13 mouse cellular contexts compared by ENCODE assay signal in the genomic region with DNA sequence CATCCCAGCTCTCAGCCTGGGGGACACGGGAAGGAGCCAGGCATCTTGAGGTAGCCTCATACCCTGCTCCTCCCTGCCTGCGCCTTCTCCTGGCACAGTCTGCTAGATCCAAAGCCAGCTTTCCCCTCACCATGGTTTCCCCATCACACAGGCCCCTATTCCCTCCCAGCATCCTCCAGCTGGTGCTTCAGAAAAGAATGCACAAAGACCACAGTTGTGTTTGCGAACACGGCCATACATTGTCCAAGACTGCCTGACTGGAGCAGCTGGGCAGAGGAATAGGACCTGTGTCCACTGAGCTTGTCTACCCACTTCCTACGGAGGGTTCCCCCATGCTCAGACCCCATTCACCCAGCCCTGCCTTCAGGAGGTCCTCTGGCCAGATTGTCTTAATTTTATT. TPM values are rescaled to one million over a fixed set of nuclear protein-coding genes. Genes with fewer than 3 reads are reported as not detected.
DNase-seq lines count a peak whose midpoint lies in the region; ATAC-seq lines count a peak whose summit lies in the region.
"Had no signal": no experiment of that assay in that cellular context is flagged by ENCODE, and none has a peak within 500 bp of the region (broad histone marks: within the 10 kb centered on the region; RNA-seq: fewer than 3 reads in every experiment).

No protein-coding gene starts in this region.

- H3K36me3 ChIP-seq in limb, embryonic 13.5 days = peaks cover 42% of the 10 kb centered on the region
- H3K36me3 ChIP-seq in limb, embryonic 10.5 days = peaks cover 8% of the 10 kb centered on the region; the same call in 1 of the 2 replicates
- H3K36me3 ChIP-seq in forebrain, embryonic 15.5 days = peaks cover 48% of the 10 kb centered on the region
- peaks cover 3% of the 10 kb centered on the region; the same call in 1 of the 2 replicates for H3K36me3 ChIP-seq in stomach, embryonic 14.5 days (ENCODE audit: control insufficient read depth, insufficient read depth, low read length)
- H3K36me3 ChIP-seq in liver, embryonic 11.5 days (ENCODE audit: control insufficient read depth, insufficient read depth, low read length) = peaks cover 2% of the 10 kb centered on the region; the same call in 1 of the 2 replicates

- H3K27me3 ChIP-seq in limb, embryonic 13.5 days = no peaks in the 10 kb centered on the region
- H3K27me3 ChIP-seq in limb, embryonic 10.5 days (ENCODE audit: low read depth, poor library complexity, severe bottlenecking) = 0 out of 2 replicates have a peak, but pooled peaks cover 6% of the 10 kb centered on the region
- no peaks in the 10 kb centered on the region for H3K27me3 ChIP-seq in forebrain, embryonic 15.5 days
- no peaks in the 10 kb centered on the region for H3K27me3 ChIP-seq in stomach, embryonic 14.5 days (ENCODE audit: control insufficient read depth, insufficient read depth, low read length)
- no peaks in the 10 kb centered on the region for H3K27me3 ChIP-seq in liver, embryonic 11.5 days (replicated peaks; ENCODE audit: control insufficient read depth, insufficient read depth, low read length)
- H3K27me3 ChIP-seq: limb, embryonic 15.5 days had no signal

- no peaks in the 10 kb centered on the region for H3K9me3 ChIP-seq in limb, embryonic 13.5 days
- H3K9me3 ChIP-seq in limb, embryonic 10.5 days (replicated peaks) = no peaks in the 10 kb centered on the region
- H3K9me3 ChIP-seq in forebrain, embryonic 15.5 days = no peaks in the 10 kb centered on the region
- no peaks in the 10 kb centered on the region for H3K9me3 ChIP-seq in stomach, embryonic 14.5 days (ENCODE audit: control insufficient read depth, low read depth, low read length)
- H3K9me3 ChIP-seq in liver, embryonic 11.5 days (ENCODE audit: control insufficient read depth, low read length) = no peaks in the 10 kb centered on the region
- H3K9me3 ChIP-seq: limb, embryonic 15.5 days had no signal

- DNase-seq in limb, embryonic 10.5 days (ENCODE audit: low spot score) = no peak
- peak; percentile 55 to 59 for DNase-seq in layer of hippocampus, postnatal 10 days (ENCODE audit: low spot score in 2 of 2)
- no peak for DNase-seq in heart, adult 11 months
- DNase-seq in thymus, adult 18-20 months = no peak
- no peak for DNase-seq in liver, embryonic 11.5 days (ENCODE audit: low spot score)
- DNase-seq: cerebellum, adult 8-10 months had no signal

- no peak overlapping the region; the same call in 1 of the 2 replicates for H3K27ac ChIP-seq in limb, embryonic 13.5 days
- H3K27ac ChIP-seq in limb, embryonic 10.5 days = no peak overlapping the region
- H3K27ac ChIP-seq in forebrain, embryonic 15.5 days (replicated peaks) = peak overlapping the region; percentile 70
- 0 out of 2 replicates have a peak overlapping the region, but pooled peaks have one; percentile 44 for H3K27ac ChIP-seq in stomach, embryonic 14.5 days (ENCODE audit: low read length)
- no peak overlapping the region for H3K27ac ChIP-seq in liver, embryonic 11.5 days (ENCODE audit: low read depth, low read length)
- H3K27ac ChIP-seq: kidney, postnatal 0 days; limb, embryonic 15.5 days had no signal

- no peak overlapping the region for H3K4me2 ChIP-seq in limb, embryonic 13.5 days (replicated peaks)
- no peak overlapping the region for H3K4me2 ChIP-seq in forebrain, embryonic 15.5 days (replicated peaks)
- no peak overlapping the region for H3K4me2 ChIP-seq in stomach, embryonic 14.5 days (replicated peaks; ENCODE audit: low read depth, low read length)
- H3K4me2 ChIP-seq in liver, embryonic 11.5 days = no peak overlapping the region
- H3K4me2 ChIP-seq: limb, embryonic 15.5 days had no signal

- WGBS in limb, embryonic 13.5 days = 56% methylated on average over 5 of the region's 5 CpGs
- 72% methylated on average over 5 of the region's 5 CpGs for WGBS in limb, embryonic 10.5 days
- WGBS in forebrain, embryonic 15.5 days = 38% methylated on average over 5 of the region's 5 CpGs
- WGBS in stomach, embryonic 14.5 days = 66% methylated on average over 5 of the region's 5 CpGs
- 68% methylated on average over 5 of the region's 5 CpGs for WGBS in liver, embryonic 11.5 days

- H3K4me1 ChIP-seq in limb, embryonic 13.5 days = peaks cover 7% of the 10 kb centered on the region
- peaks cover 11% of the 10 kb centered on the region for H3K4me1 ChIP-seq in limb, embryonic 10.5 days
- peaks cover 18% of the 10 kb centered on the region for H3K4me1 ChIP-seq in forebrain, embryonic 15.5 days
- 0 out of 2 replicates have a peak, but pooled peaks cover 3% of the 10 kb centered on the region for H3K4me1 ChIP-seq in stomach, embryonic 14.5 days (ENCODE audit: control insufficient read depth, insufficient read depth, low read length)
- peaks cover 3% of the 10 kb centered on the region for H3K4me1 ChIP-seq in liver, embryonic 11.5 days (replicated peaks; ENCODE audit: control insufficient read depth, insufficient read depth, low read length)

- ATAC-seq in limb, embryonic 13.5 days (ENCODE audit: low FRiP score, low read depth) = peak; percentile 15; the same call in 1 of the 2 replicates
- ATAC-seq in forebrain, embryonic 15.5 days (replicated peaks) = peak; percentile 36
- ATAC-seq in stomach, embryonic 14.5 days (ENCODE audit: insufficient number of reproducible peaks, insufficient read depth, low FRiP score, low read depth) = no peak
- ATAC-seq in liver, embryonic 11.5 days (replicated peaks; ENCODE audit: low FRiP score) = no peak
- ATAC-seq: activated CD4-positive, CD25-positive, alpha-beta regulatory T cell, adult 4 months had no signal

- no peak overlapping the region for H3K9ac ChIP-seq in limb, embryonic 13.5 days
- no peak overlapping the region for H3K9ac ChIP-seq in forebrain, embryonic 15.5 days (replicated peaks)
- no peak overlapping the region for H3K9ac ChIP-seq in stomach, embryonic 14.5 days (replicated peaks; ENCODE audit: low read depth, low read length)
- H3K9ac ChIP-seq in liver, embryonic 11.5 days (ENCODE audit: low read depth, low read length) = no peak overlapping the region
- H3K9ac ChIP-seq: limb, embryonic 15.5 days had no signal

- no peak overlapping the region for H3K4me3 ChIP-seq in limb, embryonic 13.5 days
- no peak overlapping the region for H3K4me3 ChIP-seq in limb, embryonic 10.5 days
- H3K4me3 ChIP-seq in forebrain, embryonic 15.5 days = no peak overlapping the region
- H3K4me3 ChIP-seq in stomach, embryonic 14.5 days (ENCODE audit: low read depth, low read length) = no peak overlapping the region
- no peak overlapping the region for H3K4me3 ChIP-seq in liver, embryonic 11.5 days (ENCODE audit: low read depth, low read length)
- H3K4me3 ChIP-seq: limb, embryonic 15.5 days had no signal

RNA-seq across cellular contexts. Expression of a gene that starts 25.0 kb away (rescaled TPM):
- 1.3 and 1.6 TPM in 2 replicates for polyA plus RNA-seq in limb, embryonic 13.5 days (2015; fragmentation: Nextera tagmentation; extraction: Ambion mirVana)
- 1.5 and 2.2 TPM in 2 replicates for polyA plus RNA-seq in limb, embryonic 10.5 days (2016; fragmentation: Nextera tagmentation; extraction: Ambion mirVana)
- polyA plus RNA-seq in forebrain, embryonic 15.5 days (2015; fragmentation: Nextera tagmentation; extraction: Ambion mirVana) = 40.5 and 52.5 TPM in 2 replicates
- total RNA-seq in layer of hippocampus, postnatal 10 days (2021) = 10 to 100 TPM; 57.1 to 59.4 TPM
- 6.3 and 8.9 TPM in 2 replicates for polyA plus RNA-seq in stomach, embryonic 14.5 days (2014; fragmentation: Nextera tagmentation; extraction: Ambion mirVana)
- polyA plus RNA-seq in liver, embryonic 11.5 days (2014; fragmentation: Nextera tagmentation; extraction: Ambion mirVana) = 1.0 and 1.4 TPM in 2 replicates

RNA-seq across cellular contexts. Expression of a gene that starts 25.9 kb away (rescaled TPM):
- 31.3 and 34.0 TPM in 2 replicates for polyA plus RNA-seq in limb, embryonic 13.5 days (2015; fragmentation: Nextera tagmentation; extraction: Ambion mirVana)
- 14.4 and 25.5 TPM in 2 replicates for polyA plus RNA-seq in limb, embryonic 10.5 days (2016; fragmentation: Nextera tagmentation; extraction: Ambion mirVana)
- polyA plus RNA-seq in forebrain, embryonic 15.5 days (2015; fragmentation: Nextera tagmentation; extraction: Ambion mirVana) = 98.4 and 98.9 TPM in 2 replicates
- 100 to 1,000 TPM; 137 TPM for total RNA-seq in layer of hippocampus, postnatal 10 days (2021)
- 20.2 and 20.8 TPM in 2 replicates for polyA plus RNA-seq in stomach, embryonic 14.5 days (2014; fragmentation: Nextera tagmentation; extraction: Ambion mirVana)
- 10.8 and 12.5 TPM in 2 replicates for polyA plus RNA-seq in liver, embryonic 11.5 days (2014; fragmentation: Nextera tagmentation; extraction: Ambion mirVana)

RNA-seq across cellular contexts. Expression of a gene that starts 34.3 kb away (rescaled TPM):
- polyA plus RNA-seq in limb, embryonic 13.5 days (2015; fragmentation: Nextera tagmentation; extraction: Ambion mirVana) = 0.41 and 0.62 TPM in 2 replicates
- polyA plus RNA-seq in limb, embryonic 10.5 days (2016; fragmentation: Nextera tagmentation; extraction: Ambion mirVana) = 0.11 and 0.20 TPM in 2 replicates
- polyA plus RNA-seq in forebrain, embryonic 15.5 days (2015; fragmentation: Nextera tagmentation; extraction: Ambion mirVana) = not detected in 2 replicates
- not detected for total RNA-seq in layer of hippocampus, postnatal 10 days (2021)
- 3.5 and 3.6 TPM in 2 replicates for polyA plus RNA-seq in stomach, embryonic 14.5 days (2014; fragmentation: Nextera tagmentation; extraction: Ambion mirVana)
- polyA plus RNA-seq in liver, embryonic 11.5 days (2014; fragmentation: Nextera tagmentation; extraction: Ambion mirVana) = 0.21 TPM in 2 replicates
- polyA plus RNA-seq: activated CD4-positive, CD25-positive, alpha-beta regulatory T cell, adult 4 months; heart, embryonic 14.5 days had no signal

RNA-seq across cellular contexts. Expression of a gene that starts 46.2 kb away (rescaled TPM):
- polyA plus RNA-seq in limb, embryonic 13.5 days (2015; fragmentation: Nextera tagmentation; extraction: Ambion mirVana) = 29.3 and 29.9 TPM in 2 replicates
- 32.8 and 34.2 TPM in 2 replicates for polyA plus RNA-seq in limb, embryonic 10.5 days (2016; fragmentation: Nextera tagmentation; extraction: Ambion mirVana)
- 26.3 and 27.5 TPM in 2 replicates for polyA plus RNA-seq in forebrain, embryonic 15.5 days (2015; fragmentation: Nextera tagmentation; extraction: Ambion mirVana)
- 10 to 100 TPM; 66.4 to 69.8 TPM for total RNA-seq in layer of hippocampus, postnatal 10 days (2021)
- polyA plus RNA-seq in stomach, embryonic 14.5 days (2014; fragmentation: Nextera tagmentation; extraction: Ambion mirVana) = 22.0 and 26.0 TPM in 2 replicates
- 11.8 and 13.9 TPM in 2 replicates for polyA plus RNA-seq in liver, embryonic 11.5 days (2014; fragmentation: Nextera tagmentation; extraction: Ambion mirVana)

RNA-seq across cellular contexts. Expression of a gene that starts 46.4 kb away (rescaled TPM):
- 1.3 and 2.4 TPM in 2 replicates for polyA plus RNA-seq in limb, embryonic 13.5 days (2015; fragmentation: Nextera tagmentation; extraction: Ambion mirVana)
- 0.85 and 1.6 TPM in 2 replicates for polyA plus RNA-seq in limb, embryonic 10.5 days (2016; fragmentation: Nextera tagmentation; extraction: Ambion mirVana)
- polyA plus RNA-seq in forebrain, embryonic 15.5 days (2015; fragmentation: Nextera tagmentation; extraction: Ambion mirVana) = 0.89 and 1.3 TPM in 2 replicates
- total RNA-seq in layer of hippocampus, postnatal 10 days (2021) = under 1 TPM in 1 of 2 experiments, not detected in 1; 0.73 TPM
- 2.4 and 2.7 TPM in 2 replicates for polyA plus RNA-seq in stomach, embryonic 14.5 days (2014; fragmentation: Nextera tagmentation; extraction: Ambion mirVana)
- polyA plus RNA-seq in liver, embryonic 11.5 days (2014; fragmentation: Nextera tagmentation; extraction: Ambion mirVana) = 0.21 and 0.74 TPM in 2 replicates

Comparison
In these comparisons a context has a peak if more than half of its experiments do, and no peak if none do; other contexts are left out.
1. ATAC-seq: peak in limb, embryonic 13.5 days (single experiment) and forebrain, embryonic 15.5 days (single experiment); none in stomach, embryonic 14.5 days (single experiment) and liver, embryonic 11.5 days (single experiment).
2. H3K27ac ChIP-seq: peak in forebrain, embryonic 15.5 days (single experiment) and stomach, embryonic 14.5 days (single experiment); none in limb, embryonic 13.5 days (single experiment), limb, embryonic 10.5 days (single experiment) and liver, embryonic 11.5 days (single experiment).
3. DNase-seq: peak in layer of hippocampus, postnatal 10 days (2 of 2); none in limb, embryonic 10.5 days (single experiment), heart, adult 11 months (single experiment), thymus, adult 18-20 months (0 of 2) and liver, embryonic 11.5 days (single experiment).